Mouse (Mus musculus): Measurements from ENCODE around the gene Gm20388.

Gm20388 gene

GRCm38 (mm10) chr8:120486477-120487376, 576.1 kb downstream of the Gm20388 start:
- in situ Hi-C loops (cut with MboI, MseI): no loop called here

- in situ Hi-C loops (cut with MboI, MseI): no loop called here
These were observed 576.7 kb downstream of the Gm20388 start for GRCm38 (mm10) chr8:120487377-120487728.

- in situ Hi-C loops (cut with MboI, MseI): no loop called here
These were observed 577.3 kb downstream of the Gm20388 start for GRCm38 (mm10) chr8:120487729-120488510.

- in situ Hi-C loops (cut with MboI, MseI): no loop called here
These were observed 578.0 kb downstream of the Gm20388 start for GRCm38 (mm10) chr8:120488636-120489131.

GRCm38 (mm10) chr8:120489142-120489754, 578.6 kb downstream of the Gm20388 start:
- in situ Hi-C loops (cut with MboI, MseI): no loop called here

GRCm38 (mm10) chr8:120489771-120490281, 579.2 kb downstream of the Gm20388 start:
- in situ Hi-C loops (cut with MboI, MseI): loop anchor here (10.0 kb wide), 1 partner anchor 555 kb away; no protein-coding TSS in a partner anchor

GRCm38 (mm10) chr8:120490354-120491141, 579.9 kb downstream of the Gm20388 start:
- in situ Hi-C loops (cut with MboI, MseI): loop anchor here (10.0 kb wide), 1 partner anchor 554 kb away; no protein-coding TSS in a partner anchor

- in situ Hi-C loops (cut with MboI, MseI): loop anchor here (10.0 kb wide), 1 partner anchor 554 kb away; no protein-coding TSS in a partner anchor
These were observed 580.6 kb downstream of the Gm20388 start for GRCm38 (mm10) chr8:120491166-120491793.

GRCm38 (mm10) chr8:120492193-120492880, 581.7 kb downstream of the Gm20388 start:
- in situ Hi-C loops (cut with MboI, MseI): loop anchor here (10.0 kb wide), 1 partner anchor 552 kb away; no protein-coding TSS in a partner anchor

- in situ Hi-C loops (cut with MboI, MseI): loop anchor here (10.0 kb wide), 1 partner anchor 552 kb away; no protein-coding TSS in a partner anchor
These were observed 582.2 kb downstream of the Gm20388 start for GRCm38 (mm10) chr8:120492881-120493220.

GRCm38 (mm10) chr8:120493508-120494464, 583.1 kb downstream of the Gm20388 start:
- in situ Hi-C loops (cut with MboI, MseI): loop anchor here (10.0 kb wide), 1 partner anchor 551 kb away; no protein-coding TSS in a partner anchor

GRCm38 (mm10) chr8:120494903-120495302, 584.3 kb downstream of the Gm20388 start:
- in situ Hi-C loops (cut with MboI, MseI): loop anchor here (10.0 kb wide), 1 partner anchor 550 kb away; no protein-coding TSS in a partner anchor

GRCm38 (mm10) chr8:120495461-120495860, 584.8 kb downstream of the Gm20388 start:
- in situ Hi-C loops (cut with MboI, MseI): loop anchor here (10.0 kb wide), 1 partner anchor 549 kb away; no protein-coding TSS in a partner anchor

GRCm38 (mm10) chr8:120496478-120496877, 585.8 kb downstream of the Gm20388 start:
- in situ Hi-C loops (cut with MboI, MseI): loop anchor here (10.0 kb wide), 1 partner anchor 548 kb away; no protein-coding TSS in a partner anchor

- in situ Hi-C loops (cut with MboI, MseI): loop anchor here (10.0 kb wide), 1 partner anchor 547 kb away; no protein-coding TSS in a partner anchor
These were observed 586.9 kb downstream of the Gm20388 start for GRCm38 (mm10) chr8:120497503-120497946.

GRCm38 (mm10) chr8:120498349-120498831, 587.7 kb downstream of the Gm20388 start:
- in situ Hi-C loops (cut with MboI, MseI): loop anchor here (10.0 kb wide), 1 partner anchor 546 kb away; no protein-coding TSS in a partner anchor

- in situ Hi-C loops (cut with MboI, MseI): loop anchor here (10.0 kb wide), 1 partner anchor 546 kb away; no protein-coding TSS in a partner anchor
These were observed 588.4 kb downstream of the Gm20388 start for GRCm38 (mm10) chr8:120498926-120499605.

Measured in T-helper 1 cell (primary cell).